Mouse (Mus musculus): ENCODE results near the gene Afdn.
"Not testable (repeated sequence)": the region's sequence is repeated elsewhere in the genome, so short reads cannot be mapped to it uniquely, and the experiment has no call there.

The Afdn gene

DNA sequence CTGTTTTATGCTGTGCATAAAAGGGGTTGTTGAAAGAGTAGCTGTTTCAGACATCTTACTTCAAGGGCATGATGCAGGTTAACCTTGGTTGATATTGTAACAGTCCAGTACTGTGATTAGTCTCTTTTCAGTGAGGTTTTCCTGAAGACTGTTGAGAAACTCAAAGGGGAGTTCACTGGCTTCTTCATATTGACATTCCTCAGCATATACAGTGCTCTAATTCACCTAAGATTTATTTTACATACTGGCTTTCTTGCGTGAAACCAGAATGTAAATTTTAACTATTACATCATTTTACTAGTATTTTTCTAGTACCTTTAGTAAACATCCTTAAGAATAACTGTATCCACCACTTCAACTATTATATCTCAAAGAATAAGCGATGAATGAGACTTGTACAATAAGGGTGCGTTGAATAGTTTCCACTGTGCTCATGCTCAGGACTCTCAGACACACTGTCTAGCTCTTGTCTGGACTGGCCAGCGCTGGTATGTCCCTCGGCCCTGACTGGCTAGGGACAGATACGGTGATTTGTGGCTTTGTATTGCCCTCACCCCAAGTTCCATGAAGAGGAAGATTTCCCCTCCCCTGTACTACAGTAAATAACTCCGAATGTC lies 129.6 kb downstream of the Afdn start:
- no peak for DNase-seq

DNA sequence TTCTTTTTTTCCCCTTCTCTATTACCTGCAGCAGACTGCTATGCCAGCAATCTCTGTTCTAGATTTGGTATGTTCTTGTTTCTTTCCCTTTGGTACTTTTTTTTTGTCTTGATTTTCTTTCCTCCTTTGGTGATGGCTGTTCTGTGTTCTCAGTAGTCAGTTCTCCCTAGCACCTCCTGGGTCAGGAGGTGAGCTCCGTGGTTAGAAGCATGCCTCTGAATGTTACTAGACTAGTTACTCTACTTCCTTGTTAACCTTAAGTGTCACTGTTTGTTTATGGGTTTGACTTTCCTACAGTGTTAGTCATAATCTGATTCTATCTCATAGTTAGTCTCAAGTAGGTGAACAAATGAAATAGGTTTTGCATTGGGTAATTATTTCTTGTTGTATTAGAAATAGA lies 130.6 kb downstream of the Afdn start:
- DNase-seq, result no peak

DNA sequence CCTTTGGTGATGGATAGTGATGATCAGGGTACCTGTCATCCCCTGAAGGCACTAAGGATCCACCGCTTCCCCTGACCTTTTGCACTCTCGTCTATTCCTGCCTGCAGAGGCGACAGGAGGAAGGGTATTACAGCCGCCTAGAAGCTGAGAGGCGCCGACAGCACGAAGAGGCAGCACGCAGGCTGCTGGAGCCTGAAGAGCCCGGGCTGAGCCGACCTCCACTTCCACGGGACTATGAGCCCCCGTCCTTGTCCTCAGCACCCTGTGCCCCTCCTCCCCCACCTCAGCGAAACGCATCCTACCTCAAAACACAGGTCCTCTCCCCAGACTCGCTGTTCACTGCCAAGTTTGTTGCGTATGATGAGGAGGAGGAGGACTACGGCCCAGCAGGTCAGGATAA lies 138.5 kb downstream of the Afdn start:
- no peak for DNase-seq

DNA sequence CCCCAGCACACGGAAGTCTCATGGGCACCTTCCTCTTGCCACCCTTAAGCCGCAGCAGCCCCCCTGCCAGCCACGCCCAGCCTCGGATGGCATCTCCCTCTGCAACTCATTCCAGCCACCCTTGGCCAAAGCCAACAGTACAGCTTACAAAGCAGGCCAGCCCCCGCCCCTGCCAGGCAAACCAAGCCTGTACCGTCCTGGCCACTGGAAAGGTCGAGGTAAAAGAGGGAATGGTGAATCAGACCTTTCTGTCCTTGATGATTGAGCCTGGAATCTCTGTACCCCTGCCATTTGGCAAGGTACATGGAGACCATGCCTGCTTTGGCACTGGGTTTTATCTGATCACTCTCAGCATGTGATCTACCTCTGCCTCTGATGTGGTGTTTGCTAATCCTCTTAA lies 138.9 kb downstream of the Afdn start:
- DNase-seq, result no peak

DNA sequence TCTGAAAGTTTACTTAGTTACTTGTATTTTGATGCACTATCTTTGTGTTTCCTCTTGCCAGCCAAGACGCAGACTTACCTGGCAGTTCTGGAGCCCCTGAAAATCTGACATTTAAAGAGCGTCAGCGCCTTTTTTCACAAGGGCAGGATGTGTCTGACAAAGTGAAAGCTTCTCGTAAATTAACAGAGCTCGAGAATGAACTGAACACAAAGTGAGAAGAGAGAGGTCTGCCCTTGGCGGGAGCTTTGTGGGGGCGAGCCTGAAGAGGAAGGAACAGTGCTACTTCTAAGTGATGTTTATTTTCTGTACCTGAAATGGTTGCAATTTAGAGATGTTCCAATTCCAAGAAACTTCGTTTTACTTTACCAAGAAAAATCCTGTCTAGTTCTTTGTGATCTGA lies 143.5 kb downstream of the Afdn start:
- no peak for DNase-seq

DNA sequence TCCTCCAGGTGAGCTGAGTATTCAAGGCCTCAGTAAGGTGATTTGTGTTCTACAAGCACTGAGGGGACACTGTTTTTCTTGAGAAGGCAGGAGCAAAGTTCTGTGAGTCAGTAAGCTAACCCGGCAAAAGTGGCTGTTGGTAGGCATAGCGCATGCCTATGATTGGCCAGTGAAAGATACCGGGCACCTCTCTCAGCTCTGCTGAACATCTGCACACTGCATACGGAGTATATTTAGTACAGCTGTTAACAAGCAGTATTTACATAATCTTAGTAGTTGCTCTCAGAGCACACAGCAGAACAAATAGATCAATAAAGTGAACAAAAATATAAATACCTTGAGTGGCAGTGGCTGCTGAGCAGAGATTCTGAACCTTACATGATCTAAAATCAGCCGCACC lies 146.7 kb downstream of the Afdn start:
- no peak for DNase-seq

DNA sequence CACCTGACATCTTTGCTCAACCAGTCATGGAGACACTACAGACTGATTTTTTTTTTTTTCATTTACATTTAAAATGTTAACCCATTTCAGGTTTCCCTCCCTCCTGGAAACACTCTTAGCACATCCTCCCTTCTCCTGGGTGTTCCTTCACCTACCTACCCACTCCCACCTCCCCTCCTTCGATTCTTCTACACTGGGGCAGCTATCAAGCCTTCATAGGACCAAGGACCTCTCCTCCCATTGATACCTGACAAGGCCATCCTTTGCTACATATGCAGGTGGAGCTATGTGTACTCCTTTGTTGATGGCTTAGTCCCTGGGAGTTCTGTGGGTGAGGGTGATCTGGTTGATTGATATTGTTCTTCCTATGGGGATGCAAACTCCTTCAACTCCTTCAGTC lies 147.3 kb downstream of the Afdn start:
- DNase-seq, result no peak

DNA sequence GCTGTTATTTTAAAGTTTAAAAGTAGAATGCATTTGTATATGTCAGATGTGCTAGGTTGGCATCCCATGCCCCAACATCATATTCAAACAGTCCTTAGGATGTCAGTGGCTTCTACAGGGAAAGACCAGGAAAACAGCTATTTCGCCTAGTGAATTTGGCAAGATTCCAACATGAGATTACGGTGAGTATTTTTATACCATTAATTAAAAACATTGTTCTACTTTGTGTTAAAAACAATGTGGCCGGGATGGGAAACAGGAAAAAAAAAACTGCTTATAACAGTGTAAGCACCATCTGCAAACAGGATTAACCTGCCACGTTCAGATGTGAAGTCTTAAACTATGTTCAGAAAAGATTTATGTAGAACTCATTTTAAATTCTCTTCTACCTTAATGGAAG lies 153.6 kb downstream of the Afdn start:
- no peak for DNase-seq

DNA sequence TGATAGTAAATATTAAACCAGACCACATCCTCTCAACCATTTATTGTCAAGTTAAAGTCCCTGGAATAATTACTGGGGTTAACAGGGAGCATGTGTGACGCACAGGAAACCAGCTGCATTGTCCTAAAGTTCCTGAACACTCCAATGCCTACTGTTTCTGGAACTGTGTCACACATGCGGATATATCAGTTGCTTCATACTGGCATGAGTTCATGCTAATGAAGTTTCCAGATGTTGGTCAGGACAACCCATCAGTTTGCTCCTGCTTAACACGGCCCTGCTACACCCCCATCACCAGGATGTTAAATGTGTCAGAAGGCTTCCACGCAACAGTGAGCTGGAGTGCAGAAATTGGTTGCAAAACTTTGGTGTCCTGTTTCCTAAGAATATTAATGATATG lies 154.2 kb downstream of the Afdn start:
- peak; percentile 26 to 48 for DNase-seq

DNA sequence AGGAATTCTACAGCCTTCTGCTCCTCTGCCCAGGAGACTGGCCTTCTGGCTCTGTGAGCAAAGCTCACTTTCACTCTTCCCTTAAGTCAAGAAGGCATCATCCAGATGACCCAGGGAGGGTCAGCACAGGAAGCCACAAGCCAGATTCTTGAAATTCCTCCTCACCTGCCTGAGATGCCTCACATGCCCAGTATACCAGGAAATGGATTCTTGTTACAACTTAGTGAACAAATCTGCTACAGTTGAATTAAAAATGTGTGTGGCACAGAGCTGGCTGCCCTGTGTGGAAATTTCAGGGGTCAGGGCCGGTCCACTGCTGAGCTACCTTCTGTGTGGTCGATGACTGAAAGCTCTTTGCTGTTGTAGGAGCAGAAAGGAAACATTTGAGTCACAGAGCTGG lies 160.4 kb downstream of the Afdn start:
- peak; percentile 7 to 45 for DNase-seq

DNA sequence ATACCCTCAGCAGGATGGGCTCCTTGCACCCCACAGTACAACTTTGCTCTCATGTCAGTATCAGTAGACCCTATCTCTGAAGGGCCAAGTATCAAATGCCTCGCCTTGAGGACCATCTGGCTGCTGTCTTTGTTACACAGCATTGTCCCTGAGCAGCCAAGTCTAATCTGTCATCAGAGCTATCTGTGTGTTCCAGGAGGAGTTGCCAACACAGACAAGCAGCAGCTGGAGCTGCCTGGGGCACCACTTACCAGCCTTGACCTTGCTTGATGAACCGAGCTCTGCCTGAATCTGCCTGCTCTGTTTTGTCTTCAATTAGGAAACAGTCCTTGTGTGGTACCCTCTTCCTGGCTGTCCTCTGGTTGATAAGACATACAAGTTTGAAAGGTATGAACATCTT lies 163.1 kb downstream of the Afdn start:
- no peak for DNase-seq

DNA sequence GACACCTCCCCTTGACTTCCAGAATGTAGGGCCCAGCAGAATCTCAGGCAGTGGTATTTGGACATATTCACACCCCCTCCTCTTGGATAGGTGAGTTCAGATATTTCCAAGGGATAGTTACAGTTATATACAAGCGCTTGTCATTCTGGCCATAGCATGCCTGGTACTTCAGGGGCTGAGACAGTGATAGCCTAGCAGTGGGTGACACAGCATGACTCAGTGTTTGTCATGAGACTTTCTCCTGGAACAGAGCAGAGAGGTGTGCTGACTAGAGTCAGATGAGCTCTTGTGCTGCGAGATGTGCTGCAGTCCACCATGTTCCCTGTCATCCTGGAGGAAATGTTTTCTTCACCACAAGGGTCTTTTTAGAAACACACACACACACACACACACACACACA lies 164.2 kb downstream of the Afdn start:
- no peak for DNase-seq

DNA sequence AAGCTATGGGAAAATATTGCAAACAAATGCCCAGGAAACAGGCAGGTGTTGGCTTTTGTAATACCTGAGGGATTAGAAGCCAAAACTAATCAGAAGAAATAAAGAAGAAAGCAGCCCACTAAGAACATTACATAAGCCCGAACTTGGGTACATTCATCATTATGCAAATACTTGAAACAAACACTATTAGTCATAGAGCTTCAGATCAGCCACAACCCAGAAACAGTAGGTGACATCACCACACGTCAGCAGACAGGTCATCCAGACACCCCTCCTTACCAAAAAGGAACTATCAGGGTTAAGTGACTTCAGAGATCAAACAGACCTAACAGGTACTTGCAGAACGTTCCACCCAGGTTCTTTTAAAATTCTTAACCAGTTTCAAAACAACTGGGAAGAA lies 165.6 kb downstream of the Afdn start:
- DNase-seq, result no peak

DNA sequence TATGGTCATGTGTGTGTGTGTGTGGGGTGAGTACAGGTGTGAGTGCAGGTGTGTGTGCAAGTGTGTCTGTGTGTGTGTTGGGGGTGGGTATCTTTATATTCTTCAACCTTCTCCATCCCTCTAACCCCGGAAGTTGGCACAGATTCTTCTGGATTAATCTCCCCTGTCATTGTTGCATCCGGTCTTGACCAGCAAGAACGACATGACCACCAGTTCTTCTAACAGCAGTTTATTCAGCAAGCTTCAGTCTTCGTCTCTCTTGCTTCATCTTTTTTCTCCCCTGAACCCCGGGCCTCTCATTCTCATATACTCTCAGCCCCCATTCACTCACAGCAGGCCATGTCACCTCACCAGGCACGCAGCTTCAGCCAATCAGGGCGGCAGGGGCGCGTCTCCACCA lies 170.1 kb downstream of the Afdn start:
- DNase-seq, result no peak

DNA sequence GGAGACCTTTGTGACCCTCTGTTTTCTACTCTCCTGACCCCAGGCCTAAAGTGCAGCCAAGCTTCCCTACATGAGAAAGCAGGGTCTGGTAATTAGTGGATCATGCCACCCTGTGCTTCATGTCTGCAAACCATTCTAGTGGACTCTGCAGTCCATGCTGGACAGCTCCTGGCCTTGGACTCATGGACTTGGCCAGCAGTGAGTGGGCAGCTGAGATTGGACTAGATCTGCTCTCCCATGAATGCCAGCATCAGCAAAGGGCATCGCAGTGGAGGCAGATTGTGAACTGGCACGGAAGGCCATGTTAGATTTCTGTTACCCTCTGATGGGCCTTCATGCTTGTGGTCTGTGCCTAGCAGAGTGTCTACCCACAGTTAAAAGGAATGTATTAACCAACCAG lies 175.0 kb downstream of the Afdn start:
- DNase-seq, result not testable (repeated sequence)

DNA sequence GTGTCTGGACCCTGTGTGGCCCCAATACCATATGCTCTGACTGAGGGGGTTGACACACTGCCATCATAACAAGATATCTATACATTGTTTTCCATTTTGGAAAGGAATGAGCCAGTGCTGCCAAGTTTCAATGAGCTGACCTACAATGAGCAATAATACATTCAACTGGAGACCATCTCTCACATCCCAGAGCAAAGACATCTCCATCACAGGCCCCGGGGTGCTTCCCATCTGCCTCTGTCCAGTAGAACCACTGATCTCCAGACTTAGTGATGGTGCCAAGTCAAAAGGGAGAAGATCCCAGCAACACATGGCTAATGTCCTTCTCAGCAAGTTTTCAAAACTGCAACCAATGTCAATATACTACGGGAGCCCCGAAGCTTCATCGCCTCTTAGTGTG lies 177.4 kb downstream of the Afdn start:
- no peak for DNase-seq

DNA sequence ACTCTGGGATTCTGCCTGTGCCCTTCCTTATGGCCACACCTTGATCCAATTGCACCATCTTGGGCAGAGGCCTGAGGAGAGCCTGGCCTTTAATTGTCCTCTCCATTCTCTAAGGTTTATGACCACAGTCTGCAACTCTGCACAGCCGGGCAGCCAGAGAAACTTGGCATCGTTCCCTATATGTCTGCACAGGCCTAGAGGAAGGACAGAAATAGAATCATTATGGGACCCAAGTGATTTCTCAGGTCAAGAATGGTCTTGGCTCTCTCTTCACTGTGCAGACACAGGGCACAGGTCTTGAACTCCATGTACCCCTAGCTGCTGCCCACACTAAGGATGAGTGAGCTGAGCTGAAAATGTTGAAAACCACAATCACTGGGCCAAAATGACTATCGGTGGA lies 178.3 kb downstream of the Afdn start:
- DNase-seq, result peak; percentile 12 to 33

DNA sequence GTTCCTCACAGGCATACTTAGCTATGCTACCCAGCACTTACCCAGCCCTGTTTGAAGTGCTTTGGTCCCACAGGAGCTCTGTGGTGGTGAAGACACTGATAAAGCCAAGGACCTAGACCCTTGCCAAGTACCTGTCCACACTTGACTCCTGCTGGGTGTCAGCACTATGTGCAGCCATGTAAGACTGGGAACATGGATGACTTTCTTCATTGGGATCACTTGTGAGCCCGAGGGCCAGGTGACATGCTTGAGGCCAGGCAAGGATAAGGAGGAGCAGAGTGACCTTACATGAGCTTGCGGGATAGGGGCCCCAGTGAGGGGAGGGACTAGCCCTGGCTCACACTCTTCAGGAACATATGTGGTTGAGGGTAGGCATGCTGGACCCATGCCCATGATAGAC lies 178.9 kb downstream of the Afdn start:
- not testable (repeated sequence) for DNase-seq

DNA sequence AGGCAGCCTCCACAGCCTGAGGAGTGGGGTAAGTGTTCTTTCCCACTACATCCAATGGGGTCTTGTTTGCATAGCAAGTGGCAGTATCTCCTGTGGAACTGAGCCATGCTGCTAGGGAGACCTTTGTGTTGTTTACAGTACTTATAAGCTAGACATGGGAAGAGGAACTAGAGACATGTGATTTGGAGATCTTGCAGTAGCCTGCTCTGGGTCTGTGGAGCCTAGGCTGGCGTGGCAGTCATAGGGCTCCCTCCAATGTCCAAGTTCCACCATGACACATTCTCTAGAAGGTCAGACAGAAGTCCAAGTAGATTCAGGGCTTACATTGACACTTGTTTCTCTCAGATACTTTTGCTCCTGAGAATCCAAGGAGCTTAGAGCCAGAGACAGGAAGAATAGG lies 180.1 kb downstream of the Afdn start:
- no peak for DNase-seq

DNA sequence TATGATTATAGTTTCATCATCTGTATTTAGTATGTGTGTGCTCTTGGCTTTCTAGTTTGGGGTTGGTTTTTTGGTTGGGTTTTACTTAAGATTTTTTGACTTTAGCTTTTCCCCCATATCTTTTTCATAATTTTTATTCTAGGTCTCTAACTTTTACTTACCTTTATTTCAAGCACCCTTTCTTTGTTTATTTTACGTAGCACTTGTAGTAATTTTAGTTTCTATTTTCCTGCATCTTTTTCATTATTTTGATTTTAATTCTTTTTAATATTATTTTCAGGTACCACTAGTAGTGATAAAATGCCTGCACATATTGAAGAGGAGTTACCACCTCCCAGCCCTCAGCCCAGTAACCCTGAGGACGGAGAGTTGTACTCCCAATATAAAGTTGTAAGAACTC lies 187.7 kb downstream of the Afdn start, which contains the start of gene Gm7168:
Gene Gm7168 (plus strand): TSS at position 301 of the 400 bp plus-strand sequence.
- not testable (repeated sequence) for DNase-seq

DNA sequence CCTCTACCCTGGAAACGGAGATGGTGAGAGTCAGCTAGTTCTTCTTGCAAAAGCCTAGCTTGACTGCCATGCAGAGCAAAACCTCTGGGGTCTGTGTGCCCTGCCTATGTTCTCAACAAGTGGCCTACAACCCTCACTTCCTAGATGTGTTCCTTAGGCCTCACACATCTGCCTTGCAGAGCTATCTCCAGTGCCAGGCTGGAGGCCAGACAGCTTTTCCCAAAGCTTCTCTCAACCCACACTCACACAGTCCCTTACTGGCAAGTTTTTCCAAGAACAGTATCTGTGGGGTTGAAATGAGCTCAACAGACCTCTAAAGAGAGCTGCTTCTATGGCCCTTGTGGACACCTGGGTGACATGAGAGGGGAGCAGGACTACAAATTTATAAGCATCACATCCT lies 191.2 kb downstream of the Afdn start:
- not testable (repeated sequence) for DNase-seq

Measured in kidney, adult 8-10 months (tissue).